Mouse (Mus musculus): ENCODE data around the gene Ackr1. TPM values are rescaled to one million over a fixed set of nuclear protein-coding genes. Genes with fewer than 3 reads are reported as not detected.

Ackr1 gene
- polyA plus RNA-seq, 1 experiment = 115 TPM

GRCm38 (mm10) chr1:173332418-173332817 is 1.1 kb downstream of the Ackr1 start:
- H3K27ac ChIP-seq (ENCODE audit: insufficient read depth, low read length) = no peak overlapping the region
- TF ChIP-seq POLR2A (IDR thresholded peaks at IDR 0.05; ENCODE audit: extremely low read depth, insufficient read depth, low read length) = peak; percentile 13; the same call in 1 of the 2 replicates
- no peak for TF ChIP-seq CTCF (IDR thresholded peaks at IDR 0.05; ENCODE audit: extremely low read depth, insufficient read depth, low read length)
- no peak overlapping the region for H3K4me3 ChIP-seq (ENCODE audit: insufficient read depth, low read length)
- peaks cover 1% of the 10 kb centered on the region; the same call in 1 of the 2 replicates for H3K4me1 ChIP-seq (ENCODE audit: control insufficient read depth, insufficient read depth, low read length)

GRCm38 (mm10) chr1:173329743-173330142 is 3.8 kb downstream of the Ackr1 start:
- H3K4me3 ChIP-seq (ENCODE audit: insufficient read depth, low read length) = no peak overlapping the region
- no peak for TF ChIP-seq POLR2A (IDR thresholded peaks at IDR 0.05; ENCODE audit: extremely low read depth, insufficient read depth, low read length)
- no peak for TF ChIP-seq CTCF (IDR thresholded peaks at IDR 0.05; ENCODE audit: extremely low read depth, insufficient read depth, low read length)
- no peak overlapping the region for H3K27ac ChIP-seq (ENCODE audit: insufficient read depth, low read length)
- no peaks in the 10 kb centered on the region; the same call in 1 of the 2 replicates for H3K4me1 ChIP-seq (ENCODE audit: control insufficient read depth, insufficient read depth, low read length)

GRCm38 (mm10) chr1:173329185-173329584 is 4.4 kb downstream of the Ackr1 start:
- H3K27ac ChIP-seq (ENCODE audit: insufficient read depth, low read length) = no peak overlapping the region
- no peaks in the 10 kb centered on the region; the same call in 1 of the 2 replicates for H3K4me1 ChIP-seq (ENCODE audit: control insufficient read depth, insufficient read depth, low read length)
- H3K4me3 ChIP-seq (ENCODE audit: insufficient read depth, low read length) = no peak overlapping the region
- no peak for TF ChIP-seq CTCF (IDR thresholded peaks at IDR 0.05; ENCODE audit: extremely low read depth, insufficient read depth, low read length)
- TF ChIP-seq POLR2A (IDR thresholded peaks at IDR 0.05; ENCODE audit: extremely low read depth, insufficient read depth, low read length) = no peak

- TF ChIP-seq POLR2A (IDR thresholded peaks at IDR 0.05; ENCODE audit: extremely low read depth, insufficient read depth, low read length) (no peak), CTCF (IDR thresholded peaks at IDR 0.05; ENCODE audit: extremely low read depth, insufficient read depth, low read length) (no peak)
These were observed 5.1 kb downstream of the Ackr1 start for GRCm38 (mm10) chr1:173328446-173328845.

GRCm38 (mm10) chr1:173326552-173326951 is 7.0 kb downstream of the Ackr1 start:
- no peak overlapping the region for H3K4me3 ChIP-seq (ENCODE audit: insufficient read depth, low read length)
- H3K4me1 ChIP-seq (ENCODE audit: control insufficient read depth, insufficient read depth, low read length) = peaks cover 1% of the 10 kb centered on the region; the same call in 1 of the 2 replicates
- H3K27ac ChIP-seq (ENCODE audit: insufficient read depth, low read length) = no peak overlapping the region
- TF ChIP-seq CTCF (IDR thresholded peaks at IDR 0.05; ENCODE audit: extremely low read depth, insufficient read depth, low read length) (no peak), POLR2A (IDR thresholded peaks at IDR 0.05; ENCODE audit: extremely low read depth, insufficient read depth, low read length) (no peak)

More at GRCm38 (mm10) chr1:173328446-173328845, 5.1 kb downstream of the Ackr1 start:
- H3K27ac ChIP-seq (ENCODE audit: insufficient read depth, low read length) = no peak overlapping the region
- no peaks in the 10 kb centered on the region; the same call in 1 of the 2 replicates for H3K4me1 ChIP-seq (ENCODE audit: control insufficient read depth, insufficient read depth, low read length)
- H3K4me3 ChIP-seq (ENCODE audit: insufficient read depth, low read length) = no peak overlapping the region

GRCm38 (mm10) chr1:173325395-173325794 is 8.2 kb downstream of the Ackr1 start:
- no peak for TF ChIP-seq POLR2A (IDR thresholded peaks at IDR 0.05; ENCODE audit: extremely low read depth, insufficient read depth, low read length)
- TF ChIP-seq CTCF (IDR thresholded peaks at IDR 0.05; ENCODE audit: extremely low read depth, insufficient read depth, low read length) = no peak
- no peak overlapping the region for H3K4me3 ChIP-seq (ENCODE audit: insufficient read depth, low read length)
- H3K4me1 ChIP-seq (ENCODE audit: control insufficient read depth, insufficient read depth, low read length) = peaks cover 1% of the 10 kb centered on the region; the same call in 1 of the 2 replicates
- no peak overlapping the region for H3K27ac ChIP-seq (ENCODE audit: insufficient read depth, low read length)

GRCm38 (mm10) chr1:173324961-173325360 is 8.6 kb downstream of the Ackr1 start:
- TF ChIP-seq CTCF (IDR thresholded peaks at IDR 0.05; ENCODE audit: extremely low read depth, insufficient read depth, low read length) = no peak
- TF ChIP-seq POLR2A (IDR thresholded peaks at IDR 0.05; ENCODE audit: extremely low read depth, insufficient read depth, low read length) = no peak
- Histone ChIP-seq H3K4me1 (ENCODE audit: control insufficient read depth, insufficient read depth, low read length) (peaks cover 1% of the 10 kb centered on the region; the same call in 1 of the 2 replicates), H3K27ac (ENCODE audit: insufficient read depth, low read length) (no peak overlapping the region), H3K4me3 (ENCODE audit: insufficient read depth, low read length) (no peak overlapping the region)

- Histone ChIP-seq H3K4me1 (ENCODE audit: control insufficient read depth, insufficient read depth, low read length) (peaks cover 1% of the 10 kb centered on the region; the same call in 1 of the 2 replicates), H3K27ac (ENCODE audit: insufficient read depth, low read length) (no peak overlapping the region), H3K4me3 (ENCODE audit: insufficient read depth, low read length) (no peak overlapping the region)
- peak; percentile 71 for TF ChIP-seq CTCF (IDR thresholded peaks at IDR 0.05; ENCODE audit: extremely low read depth, insufficient read depth, low read length)
- TF ChIP-seq POLR2A (IDR thresholded peaks at IDR 0.05; ENCODE audit: extremely low read depth, insufficient read depth, low read length) = no peak
These were observed 9.5 kb downstream of the Ackr1 start for GRCm38 (mm10) chr1:173323839-173324585.

GRCm38 (mm10) chr1:173322249-173322627 is 11.3 kb downstream of the Ackr1 start:
- Histone ChIP-seq H3K4me3 (ENCODE audit: insufficient read depth, low read length) (no peak overlapping the region), H3K4me1 (ENCODE audit: control insufficient read depth, insufficient read depth, low read length) (peaks cover 1% of the 10 kb centered on the region; the same call in 1 of the 2 replicates), H3K27ac (ENCODE audit: insufficient read depth, low read length) (no peak overlapping the region)
- TF ChIP-seq POLR2A (IDR thresholded peaks at IDR 0.05; ENCODE audit: extremely low read depth, insufficient read depth, low read length) = no peak

Data from cortical plate, adult 2 months (tissue).